Mouse (Mus musculus): ENCODE data around the gene Hist2h2aa1. TPM values are rescaled to one million over a fixed set of nuclear protein-coding genes. Genes with fewer than 3 reads are reported as not detected.
A peak's percentile ranks its signal among the peaks of the same experiment; 100 is the strongest.
"Not testable (repeated sequence)": the region's sequence is repeated elsewhere in the genome, so short reads cannot be mapped to it uniquely, and the experiment has no call there.

The Hist2h2aa1 gene
- polyA plus RNA-seq, 1 experiment from 2014 or later = 20.4 TPM

DNA sequence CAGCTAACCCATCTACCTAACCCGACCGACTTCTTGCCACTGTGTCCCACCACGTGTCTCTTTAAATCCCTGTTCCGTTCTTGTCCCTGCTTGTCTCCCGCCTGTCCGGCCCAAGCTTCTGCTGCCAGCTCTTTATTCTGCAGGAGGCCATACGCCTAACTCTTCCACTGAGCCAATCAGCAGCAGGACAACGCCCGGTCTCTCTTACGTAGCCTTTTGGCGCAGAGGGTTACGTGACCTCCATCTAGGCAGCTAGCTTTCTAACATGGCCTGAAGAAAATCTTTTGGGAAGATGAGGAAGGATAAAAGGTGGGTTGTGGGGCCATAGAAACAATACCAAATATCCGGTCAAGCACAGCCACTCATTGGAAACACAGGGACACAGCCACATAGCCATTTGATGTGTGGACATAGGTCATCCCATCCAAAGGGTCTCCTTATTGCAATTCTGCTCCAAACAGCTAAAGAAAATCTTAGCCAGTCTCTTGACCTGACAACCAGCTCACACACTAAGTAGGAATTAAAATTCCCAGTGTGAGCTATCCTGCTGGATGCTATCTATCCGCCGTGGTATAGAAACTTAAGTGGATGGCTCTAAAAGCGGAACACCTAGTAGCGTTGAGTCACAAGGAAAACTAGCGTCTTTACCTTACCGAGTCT, 17.0 kb downstream of the Hist2h2aa1 start:
- under 1% methylated on average over 19 of the region's 19 CpGs for WGBS
- peak overlapping the region; percentile 68 for H3K9ac ChIP-seq

DNA sequence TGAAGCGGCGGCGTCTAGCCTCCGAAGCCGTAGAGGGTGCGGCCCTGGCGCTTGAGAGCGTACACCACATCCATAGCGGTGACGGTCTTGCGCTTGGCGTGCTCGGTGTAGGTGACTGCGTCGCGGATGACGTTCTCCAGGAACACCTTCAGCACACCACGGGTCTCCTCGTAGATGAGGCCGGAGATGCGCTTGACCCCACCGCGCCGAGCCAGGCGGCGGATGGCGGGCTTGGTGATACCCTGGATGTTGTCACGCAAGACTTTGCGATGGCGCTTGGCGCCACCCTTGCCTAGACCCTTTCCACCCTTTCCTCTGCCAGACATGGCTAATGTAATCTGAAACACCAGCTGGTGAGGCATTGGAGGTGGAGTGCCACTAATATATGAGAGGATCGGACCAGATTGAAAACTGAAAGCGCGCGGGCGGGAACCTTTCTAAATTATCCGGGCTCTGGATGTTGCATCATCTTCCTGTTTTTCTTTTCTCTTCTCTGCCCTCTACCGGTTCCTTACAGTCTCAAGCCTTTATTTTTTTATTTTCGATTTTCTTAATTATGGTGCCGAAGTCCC, 17.8 kb downstream of the Hist2h2aa1 start, which contains the start of gene Hist2h4:
Gene Hist2h4 (minus strand): TSS at position 333 of the 572 bp plus-strand sequence.
- H3K9ac ChIP-seq = peak within 1 kb of the TSS; percentile 68
- peak; percentile 87 for ATAC-seq (ENCODE audit: borderline replicate concordance, extremely low read depth, low FRiP score, low TSS enrichment)

More for the DNA sequence above, 17.0 kb downstream of the Hist2h2aa1 start:
- Histone ChIP-seq H3K27ac (peak overlapping the region; percentile 98), H3K4me1 (peaks cover 23% of the 10 kb centered on the region), H3K4me2 (peak overlapping the region; percentile 75), H3K36me3 (no peaks in the 10 kb centered on the region), H3K9me3 (no peaks in the 10 kb centered on the region), H3K27me3 (peaks cover 11% of the 10 kb centered on the region), H3K4me3 (peak overlapping the region; percentile 53)
- ATAC-seq (ENCODE audit: borderline replicate concordance, extremely low read depth, low FRiP score, low TSS enrichment) = peak; percentile 84

DNA sequence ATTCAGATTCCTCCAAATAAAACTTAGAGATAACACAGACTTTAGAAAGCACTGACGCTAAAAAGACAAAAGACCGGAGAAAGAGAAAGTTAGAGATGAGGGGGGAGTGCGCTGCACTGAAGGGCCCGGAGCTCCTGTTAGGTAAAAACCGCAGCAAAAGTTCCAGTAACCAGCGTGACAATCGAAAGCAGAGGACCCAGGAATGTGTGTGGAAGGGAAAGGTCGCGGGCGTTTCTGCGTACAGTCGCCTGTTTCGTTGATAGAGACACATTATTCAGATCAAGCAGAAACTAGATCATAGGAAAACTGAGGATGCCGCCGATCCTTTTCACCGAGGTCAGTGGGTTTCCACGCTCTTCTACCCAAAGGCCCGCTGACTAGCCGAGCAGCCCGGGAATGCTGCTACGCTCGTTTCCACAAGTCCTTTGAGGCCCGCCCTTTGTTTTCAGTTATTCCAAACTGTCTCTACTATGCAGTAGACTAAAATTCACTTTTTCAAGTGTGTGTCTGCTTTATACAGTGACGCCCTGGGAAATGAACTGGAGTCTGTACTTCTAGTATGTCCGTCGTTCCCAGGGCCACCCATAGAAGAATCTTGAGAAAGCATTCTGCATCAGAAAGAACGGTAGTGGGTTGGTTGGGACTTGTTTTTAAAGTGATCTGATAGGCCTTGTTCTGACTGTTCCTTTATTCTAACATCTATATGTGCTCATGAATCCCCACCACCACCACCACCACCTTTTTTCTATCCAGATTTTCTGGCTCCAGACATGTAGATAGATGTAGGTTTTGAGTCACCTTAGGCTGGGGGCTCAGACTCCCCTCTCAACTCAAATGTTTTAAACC, 18.5 kb downstream of the Hist2h2aa1 start:
- Histone ChIP-seq H3K36me3 (no peaks in the 10 kb centered on the region), H3K4me1 (peaks cover 29% of the 10 kb centered on the region), H3K4me2 (peak overlapping the region; percentile 75), H3K9ac (peak overlapping the region; percentile 68), H3K27ac (peak overlapping the region; percentile 98), H3K9me3 (no peaks in the 10 kb centered on the region), H3K4me3 (peak overlapping the region; percentile 53), H3K27me3 (peaks cover 7% of the 10 kb centered on the region)
- peak; percentile 25; the same call in 1 of the 2 replicates for ATAC-seq (ENCODE audit: borderline replicate concordance, extremely low read depth, low FRiP score, low TSS enrichment)
- WGBS = 6% methylated on average over 27 of the region's 27 CpGs

More for the DNA sequence above, 17.8 kb downstream of the Hist2h2aa1 start, which contains the start of gene Hist2h4:
- H3K27me3 ChIP-seq = peaks cover 11% of the 10 kb centered on the region
- WGBS = under 1% methylated on average over 40 of the region's 40 CpGs
- peaks cover 29% of the 10 kb centered on the region for H3K4me1 ChIP-seq
- H3K9me3 ChIP-seq = no peaks in the 10 kb centered on the region
- peak within 1 kb of the TSS; percentile 53 for H3K4me3 ChIP-seq
- H3K36me3 ChIP-seq = no peaks in the 10 kb centered on the region
- peak within 1 kb of the TSS; percentile 75 for H3K4me2 ChIP-seq
- peak within 1 kb of the TSS; percentile 98 for H3K27ac ChIP-seq

DNA sequence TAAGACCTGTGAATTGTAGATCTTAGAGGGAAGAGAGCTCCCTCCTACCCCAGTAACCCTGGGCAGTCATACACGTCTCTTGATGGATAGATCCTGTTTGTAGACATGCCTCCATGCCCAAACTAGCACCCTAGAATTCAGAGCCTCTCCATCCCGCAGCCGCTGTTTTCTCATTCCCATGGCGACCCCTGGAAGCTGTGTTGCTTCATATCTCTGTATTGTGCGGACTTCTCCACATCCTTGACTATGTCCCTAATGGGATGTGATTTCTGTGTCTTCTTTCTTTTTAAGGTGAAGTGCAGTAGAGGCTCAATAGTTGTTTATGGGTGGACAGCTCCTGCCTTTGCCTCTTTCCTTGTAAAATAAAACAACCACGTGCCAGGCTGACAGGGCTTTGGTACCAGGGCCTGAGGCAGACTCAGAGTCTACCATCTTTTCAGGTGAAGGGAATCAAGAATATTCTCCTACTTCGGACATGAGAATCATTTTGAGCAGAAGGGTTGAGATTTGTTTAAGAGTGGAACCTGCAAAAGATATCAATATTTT, 19.2 kb downstream of the Hist2h2aa1 start:
- Histone ChIP-seq H3K4me2 (peak overlapping the region; percentile 75), H3K4me3 (peak overlapping the region; percentile 53; the same call in 1 of the 2 replicates), H3K36me3 (no peaks in the 10 kb centered on the region), H3K27me3 (peaks cover 5% of the 10 kb centered on the region; the same call in 1 of the 2 replicates), H3K9ac (peak overlapping the region; percentile 68; the same call in 1 of the 2 replicates), H3K9me3 (no peaks in the 10 kb centered on the region), H3K27ac (peak overlapping the region; percentile 98), H3K4me1 (peaks cover 29% of the 10 kb centered on the region)
- 61% methylated on average over 7 of the region's 7 CpGs for WGBS
- ATAC-seq (ENCODE audit: borderline replicate concordance, extremely low read depth, low FRiP score, low TSS enrichment) = no peak

DNA sequence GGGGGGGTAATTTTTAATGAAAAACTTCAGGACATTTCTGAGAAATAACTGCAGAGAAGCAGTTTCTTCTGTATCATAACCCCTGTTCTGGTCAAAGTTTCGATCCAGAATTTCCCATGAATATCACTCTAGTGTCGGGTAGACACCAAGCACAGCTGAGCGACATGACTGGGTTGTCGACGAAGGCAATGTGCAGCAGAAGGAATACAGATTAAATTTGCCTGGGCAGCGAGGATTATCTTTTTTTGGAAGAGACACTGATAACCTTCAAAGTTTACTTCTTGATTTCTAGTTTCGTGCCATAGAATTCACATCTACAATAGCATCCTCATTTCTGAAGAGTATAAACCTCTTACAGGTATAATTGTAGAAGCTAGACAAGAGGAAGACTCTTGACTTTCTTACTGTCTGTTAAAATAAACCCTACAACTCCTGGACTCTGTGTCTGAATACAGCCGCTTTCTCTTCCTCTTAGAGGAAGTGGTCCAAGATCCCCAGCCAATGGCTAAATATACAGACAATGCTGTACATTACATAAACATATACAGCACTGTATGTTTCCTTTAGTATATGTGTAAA, 20.9 kb downstream of the Hist2h2aa1 start:
- 81% methylated on average over 8 of the region's 8 CpGs for WGBS
- H3K27me3 ChIP-seq = no peaks in the 10 kb centered on the region

DNA sequence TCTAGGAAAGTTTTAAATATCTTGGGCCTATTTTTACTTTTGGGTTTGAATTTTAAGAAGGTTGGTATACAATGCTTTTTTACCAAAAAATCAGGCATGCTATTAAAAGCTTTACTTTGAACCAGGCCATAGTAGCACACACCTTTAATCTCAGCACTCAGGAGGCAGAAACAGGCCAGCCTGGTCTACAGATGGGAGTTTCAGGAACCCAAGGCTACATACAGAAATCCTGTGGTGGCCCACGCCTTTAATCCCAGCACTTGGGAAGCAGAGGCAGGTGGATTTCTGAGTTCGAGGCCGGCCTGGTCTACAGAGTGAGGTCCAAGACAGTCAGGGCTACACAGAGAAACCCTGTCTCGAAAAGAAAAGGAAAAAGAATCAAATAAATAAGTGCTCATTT, 22.2 kb downstream of the Hist2h2aa1 start:
- Histone ChIP-seq H3K27me3 (no peaks in the 10 kb centered on the region), H3K4me3 (peak overlapping the region; percentile 40; the same call in 1 of the 2 replicates), H3K27ac (peak overlapping the region; percentile 95), H3K9ac (0 out of 2 replicates have a peak overlapping the region, but pooled peaks have one; percentile 17), H3K4me1 (peaks cover 21% of the 10 kb centered on the region), H3K9me3 (no peaks in the 10 kb centered on the region), H3K4me2 (peak overlapping the region; percentile 53), H3K36me3 (no peaks in the 10 kb centered on the region)
- no peak for ATAC-seq (ENCODE audit: borderline replicate concordance, extremely low read depth, low FRiP score, low TSS enrichment)
- 67% methylated on average over 4 of the region's 4 CpGs for WGBS

More for the DNA sequence above, 20.9 kb downstream of the Hist2h2aa1 start:
- Histone ChIP-seq H3K9ac (no peak overlapping the region), H3K27ac (peak overlapping the region; percentile 19; the same call in 1 of the 2 replicates), H3K4me3 (no peak overlapping the region), H3K9me3 (no peaks in the 10 kb centered on the region), H3K4me2 (no peak overlapping the region), H3K36me3 (no peaks in the 10 kb centered on the region), H3K4me1 (peaks cover 29% of the 10 kb centered on the region)
- no peak for ATAC-seq (ENCODE audit: borderline replicate concordance, extremely low read depth, low FRiP score, low TSS enrichment)

DNA sequence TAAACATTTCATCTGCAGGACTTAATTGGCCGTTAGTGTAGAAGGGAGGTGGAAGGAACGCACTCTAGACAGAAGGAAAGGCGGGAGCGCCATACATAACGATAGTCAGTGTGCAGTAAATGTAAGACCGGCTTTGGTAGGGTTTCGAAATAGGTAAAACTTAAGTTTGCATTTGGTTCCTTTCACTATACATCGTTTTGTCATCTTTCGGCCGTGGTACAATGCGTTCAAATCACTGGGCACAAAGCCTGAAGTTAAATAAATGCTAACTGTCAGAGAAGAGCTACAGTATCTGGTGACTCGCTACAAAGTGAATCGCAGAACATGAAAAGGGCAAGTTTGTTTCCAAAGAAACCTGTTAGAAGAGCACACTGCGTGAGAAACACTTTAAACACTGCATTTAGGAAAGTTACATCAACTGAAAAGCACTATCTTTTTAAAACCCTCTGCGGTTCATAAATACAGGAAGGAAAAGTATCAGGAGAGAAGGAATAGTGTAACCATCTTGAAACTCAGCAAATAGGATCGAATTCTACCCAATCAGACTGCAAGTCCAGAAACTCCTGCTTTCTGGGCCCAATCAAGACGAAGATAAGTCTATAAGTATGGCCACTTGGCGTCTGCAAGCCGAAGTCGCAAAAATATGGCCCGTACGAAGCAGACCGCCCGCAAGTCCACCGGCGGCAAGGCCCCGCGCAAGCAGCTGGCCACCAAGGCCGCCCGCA, 22.9 kb downstream of the Hist2h2aa1 start, which contains the start of gene Hist2h3b:
Gene Hist2h3b (plus strand): TSS at position 604 of the 725 bp plus-strand sequence.
- no peaks in the 10 kb centered on the region for H3K27me3 ChIP-seq
- peak within 1 kb of the TSS; percentile 68 for H3K9ac ChIP-seq
- 11% methylated on average over 30 of the region's 30 CpGs for WGBS
- H3K9me3 ChIP-seq = no peaks in the 10 kb centered on the region
- peak; percentile 79 for ATAC-seq (ENCODE audit: borderline replicate concordance, extremely low read depth, low FRiP score, low TSS enrichment)
- peak within 1 kb of the TSS; percentile 52 for H3K4me3 ChIP-seq
- peak within 1 kb of the TSS; percentile 98 for H3K27ac ChIP-seq
- H3K4me2 ChIP-seq = peak within 1 kb of the TSS; percentile 88
- H3K36me3 ChIP-seq = no peaks in the 10 kb centered on the region
- H3K4me1 ChIP-seq = peaks cover 21% of the 10 kb centered on the region

DNA sequence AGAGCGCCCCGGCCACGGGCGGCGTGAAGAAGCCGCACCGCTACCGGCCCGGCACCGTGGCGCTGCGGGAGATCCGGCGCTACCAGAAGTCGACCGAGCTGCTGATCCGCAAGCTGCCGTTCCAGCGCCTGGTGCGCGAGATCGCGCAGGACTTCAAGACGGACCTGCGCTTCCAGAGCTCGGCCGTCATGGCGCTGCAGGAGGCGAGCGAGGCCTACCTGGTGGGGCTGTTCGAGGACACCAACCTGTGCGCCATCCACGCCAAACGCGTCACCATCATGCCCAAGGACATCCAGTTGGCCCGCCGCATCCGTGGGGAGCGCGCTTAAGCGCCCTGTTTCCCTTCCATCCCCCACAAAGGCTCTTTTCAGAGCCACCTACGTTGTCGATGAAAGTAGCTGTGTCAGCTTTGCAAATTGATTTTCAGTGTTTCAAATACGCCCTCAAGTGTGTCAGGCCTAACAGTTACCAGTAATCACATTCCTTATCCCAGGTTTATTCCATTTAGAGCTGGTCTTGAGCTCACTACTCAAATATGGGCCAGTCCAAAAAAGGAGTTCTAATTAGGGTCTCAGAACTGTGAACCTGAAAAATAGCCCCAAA, 23.6 kb downstream of the Hist2h2aa1 start:
- ATAC-seq (ENCODE audit: borderline replicate concordance, extremely low read depth, low FRiP score, low TSS enrichment) = peak; percentile 25
- H3K27me3 ChIP-seq, H3K9me3 ChIP-seq, H3K36me3 ChIP-seq: not testable (repeated sequence)
- Histone ChIP-seq H3K4me2 (peak overlapping the region; percentile 88), H3K4me3 (peak overlapping the region; percentile 44), H3K9ac (peak overlapping the region; percentile 68), H3K27ac (peak overlapping the region; percentile 98), H3K4me1 (peaks cover 21% of the 10 kb centered on the region)
- 0% methylated on average over 19 of the region's 44 CpGs for WGBS

DNA sequence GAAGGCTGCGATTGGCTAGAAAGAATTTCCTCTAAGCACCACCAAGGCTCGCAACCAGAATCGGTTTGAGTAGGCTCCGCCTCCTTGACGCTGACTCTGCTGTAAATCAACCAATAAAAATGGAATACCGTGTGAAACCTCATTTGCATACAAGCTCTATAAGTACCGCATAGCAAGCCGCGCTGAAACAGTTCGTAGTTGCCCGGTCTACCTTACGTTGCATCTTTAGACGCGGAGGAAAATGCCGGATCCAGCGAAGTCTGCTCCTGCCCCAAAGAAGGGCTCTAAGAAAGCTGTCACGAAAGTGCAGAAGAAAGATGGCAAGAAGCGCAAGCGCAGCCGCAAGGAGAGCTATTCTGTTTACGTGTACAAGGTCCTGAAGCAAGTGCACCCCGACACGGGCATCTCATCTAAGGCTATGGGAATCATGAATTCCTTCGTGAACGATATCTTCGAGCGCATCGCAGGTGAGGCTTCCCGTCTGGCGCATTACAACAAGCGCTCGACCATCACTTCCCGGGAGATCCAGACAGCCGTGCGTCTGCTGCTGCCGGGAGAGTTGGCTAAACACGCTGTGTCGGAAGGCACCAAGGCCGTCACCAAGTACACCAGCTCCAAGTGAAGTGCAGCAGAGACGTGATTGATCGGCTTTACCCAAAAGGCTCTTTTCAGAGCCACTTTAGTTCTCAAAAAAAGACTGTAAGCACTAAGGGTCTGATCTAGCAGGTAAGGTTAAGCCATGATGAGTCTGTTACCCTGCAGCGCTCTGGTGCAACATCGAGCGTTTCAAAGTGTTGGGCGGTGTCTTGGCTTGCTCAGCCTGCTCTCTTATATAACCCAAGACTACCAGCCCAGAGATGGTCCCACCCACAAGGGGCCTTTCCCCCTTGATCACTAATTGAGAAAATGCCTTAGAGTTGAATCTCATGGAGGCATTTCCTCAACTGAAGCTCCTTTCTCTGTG, 24.5 kb downstream of the Hist2h2aa1 start, which contains the start of gene Hist2h2bb:
Gene Hist2h2bb (plus strand): TSS at position 242 of the 964 bp plus-strand sequence.
- WGBS = under 1% methylated on average over 45 of the region's 45 CpGs

More for the DNA sequence above, 24.5 kb downstream of the Hist2h2aa1 start, which contains the start of gene Hist2h2bb:
- Histone ChIP-seq H3K36me3 (no peaks in the 10 kb centered on the region), H3K27me3 (no peaks in the 10 kb centered on the region), H3K4me2 (peak within 1 kb of the TSS; percentile 88), H3K4me3 (peak within 1 kb of the TSS; percentile 52), H3K9ac (peak within 1 kb of the TSS; percentile 72), H3K4me1 (peaks cover 11% of the 10 kb centered on the region), H3K9me3 (no peaks in the 10 kb centered on the region), H3K27ac (peak within 1 kb of the TSS; percentile 98)
- peak; percentile 96 for ATAC-seq (ENCODE audit: borderline replicate concordance, extremely low read depth, low FRiP score, low TSS enrichment)
